Mouse (Mus musculus) myocyte (in vitro differentiated cells): ENCODE results near the gene Mrpl11.

ENCODE experiments used
- CEBPB ChIP-seq: IDR thresholded peaks from 2 replicates; pipeline ENCODE4 v1.6.1; 2011; ENCODE audit warnings: mild to moderate bottlenecking, moderate library complexity; ENCODE audit not compliant: poor library complexity, insufficient read depth, severe bottlenecking
- E2F4 ChIP-seq: IDR thresholded peaks from one replicate; pipeline ENCODE4 v1.6.1; 2011; ENCODE audit warnings: mild to moderate bottlenecking, control low read depth, moderate library complexity; ENCODE audit not compliant: insufficient read depth
- MAX ChIP-seq: IDR thresholded peaks from one replicate; pipeline ENCODE4 v1.6.1; 2011; ENCODE audit warnings: low read depth, mild to moderate bottlenecking, control low read depth
- MYOD1 ChIP-seq, 3 experiments: IDR thresholded peaks; one replicate each; pipeline ENCODE4 v1.6.1; 2011; ENCODE audit warnings: control low read depth in 2 of 3, low read depth in 2 of 3, mild to moderate bottlenecking in 2 of 3, moderate library complexity in 1 of 3; ENCODE audit not compliant: insufficient read length in 2 of 3, control insufficient read depth in 1 of 3
- MYOG ChIP-seq, 3 experiments: IDR thresholded peaks; one replicate each; pipeline ENCODE4 v1.6.1; 2011; ENCODE audit warnings: control low read depth in 2 of 3, low read depth in 2 of 3, mild to moderate bottlenecking in 2 of 3; ENCODE audit not compliant: insufficient read length in 2 of 3, control insufficient read depth in 1 of 3, insufficient read depth in 1 of 3
- POLR2A ChIP-seq: IDR thresholded peaks from one replicate; pipeline ENCODE4 v1.6.1; 2011; ENCODE audit warnings: low read depth, mild to moderate bottlenecking, control low read depth, moderate library complexity; ENCODE audit not compliant: insufficient read length
- POLR2AphosphoS2 ChIP-seq: IDR thresholded peaks from one replicate; pipeline ENCODE4 v1.6.1; 2011; ENCODE audit warnings: low read depth, control low read depth; ENCODE audit not compliant: insufficient read length
- SRF ChIP-seq: IDR thresholded peaks from one replicate; pipeline ENCODE4 v1.6.1; 2011; ENCODE audit warnings: low read depth; ENCODE audit not compliant: control insufficient read depth, insufficient read length
- TCF12 ChIP-seq: IDR thresholded peaks from one replicate; pipeline ENCODE4 v1.6.1; 2011; ENCODE audit warnings: mild to moderate bottlenecking, control low read depth; ENCODE audit not compliant: poor library complexity, insufficient read depth, severe bottlenecking
- USF1 ChIP-seq: IDR thresholded peaks from one replicate; pipeline ENCODE4 v1.6.1; 2011; ENCODE audit warnings: low read depth, mild to moderate bottlenecking, control low read depth, moderate library complexity

- TF ChIP-seq POLR2A = no peak
- TF ChIP-seq TCF12 = no peak
- no peak for TF ChIP-seq E2F4
- no peak for TF ChIP-seq MAX
- no peak for TF ChIP-seq MYOD1 (IDR thresholded peaks at IDR 0.05; ENCODE audit: control insufficient read depth in 1 of 3, insufficient read length in 2 of 3, low read depth in 2 of 3)
- TF ChIP-seq SRF = no peak
- TF ChIP-seq USF1 = no peak
- TF ChIP-seq MYOG (IDR thresholded peaks at IDR 0.05; ENCODE audit: control insufficient read depth in 1 of 3, insufficient read depth in 1 of 3, insufficient read length in 2 of 3, low read depth in 2 of 3) = no peak
- no peak for TF ChIP-seq CEBPB
- no peak for TF ChIP-seq POLR2AphosphoS2
Measured at GRCm38 (mm10) chr19:4925121-4925860, 36.7 kb upstream of the Mrpl11 start.
